Comparison of ENCODE assay signal across 23 mouse cellular contexts in genomic region chr10:75915557-75915956, GRCm38 (mm10). TPM values are rescaled to one million over a fixed set of nuclear protein-coding genes. Genes with fewer than 3 reads are reported as not detected.
"Had no signal": no experiment of that assay in that cellular context is flagged by ENCODE, and none has a peak within 500 bp of the region (broad histone marks: within the 10 kb centered on the region; RNA-seq: fewer than 3 reads in every experiment).

No protein-coding gene starts in this region.

- H3K4me2 ChIP-seq: kidney, embryonic 15.5 days; limb, embryonic 12.5 days; lung, embryonic 15.5 days; midbrain, embryonic 12.5 days; midbrain, embryonic 15.5 days; neural tube, embryonic 12.5 days; neural tube, embryonic 15.5 days had no signal

- H3K4me3 ChIP-seq: kidney, embryonic 15.5 days; left cerebral cortex, adult 2 months; limb, embryonic 12.5 days; lung, embryonic 15.5 days; midbrain, embryonic 12.5 days; midbrain, embryonic 15.5 days; neural tube, embryonic 12.5 days; neural tube, embryonic 15.5 days had no signal

- H3K27me3 ChIP-seq: kidney, embryonic 15.5 days; limb, embryonic 12.5 days; lung, embryonic 15.5 days; midbrain, embryonic 12.5 days; midbrain, embryonic 15.5 days; neural tube, embryonic 12.5 days; neural tube, embryonic 15.5 days had no signal

- H3K27ac ChIP-seq: kidney, embryonic 15.5 days; left cerebral cortex, adult 2 months; limb, embryonic 12.5 days; liver, embryonic 14.5 days; lung, embryonic 15.5 days; macrophage; midbrain, embryonic 12.5 days; midbrain, embryonic 15.5 days; neural tube, embryonic 12.5 days; neural tube, embryonic 15.5 days had no signal

- DNase-seq: kidney, adult 11 months; kidney, adult 8-10 months; kidney, postnatal 10 days; kidney, postnatal 36 days; layer of hippocampus, postnatal 36 days; liver; liver, postnatal 0 days; right cerebral cortex, adult 18-20 months; right cerebral cortex, postnatal 14 days; thymus, adult 18-20 months; thymus, postnatal 36 days had no signal

- ATAC-seq: liver, postnatal 0 days; midbrain, embryonic 15.5 days had no signal

- H3K9ac ChIP-seq: kidney, embryonic 15.5 days; limb, embryonic 12.5 days; liver, embryonic 14.5 days; liver, postnatal 0 days; lung, embryonic 15.5 days; midbrain, embryonic 15.5 days; neural tube, embryonic 15.5 days had no signal

- H3K9me3 ChIP-seq: kidney, embryonic 15.5 days; limb, embryonic 12.5 days; lung, embryonic 15.5 days; midbrain, embryonic 12.5 days; midbrain, embryonic 15.5 days; neural tube, embryonic 12.5 days; neural tube, embryonic 15.5 days had no signal

RNA-seq across cellular contexts. Expression of gene Mmp11, which starts 20.7 kb away (rescaled TPM):
- total RNA-seq: megakaryocyte, adult 5-6 weeks had no signal

RNA-seq across cellular contexts. Expression of gene Derl3, which starts 22.3 kb away (rescaled TPM):
- polyA plus RNA-seq: macrophage had no signal

RNA-seq across cellular contexts. Expression of gene Gm867, which starts 24.9 kb away (rescaled TPM):
- polyA plus RNA-seq: macrophage; urinary bladder, adult 2 months had no signal
